ENCODE assay signal across 18 mouse cellular contexts in the genomic region with DNA sequence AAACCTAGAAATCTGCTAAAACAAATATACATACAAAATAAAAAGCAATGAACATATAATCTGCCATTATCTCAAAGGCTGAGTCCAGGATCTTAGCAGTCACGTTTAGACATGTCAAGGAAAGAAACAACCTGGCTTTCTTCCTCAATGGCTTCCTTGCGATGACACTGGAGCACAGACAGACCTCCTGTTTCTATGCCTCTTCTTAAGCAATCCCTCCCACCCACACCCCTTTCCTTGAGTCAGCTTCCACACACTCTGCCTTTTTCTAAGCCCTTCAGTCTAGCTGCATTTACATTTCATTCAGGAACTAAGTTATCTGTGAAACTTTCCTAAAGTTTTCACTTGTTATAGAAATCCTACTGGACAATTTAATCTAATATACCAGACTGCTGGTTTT.
"Had no signal": no experiment of that assay in that cellular context is flagged by ENCODE, and none has a peak within 500 bp of the region (broad histone marks: within the 10 kb centered on the region; RNA-seq: fewer than 3 reads in every experiment).

No protein-coding gene starts in this region.

- H3K27ac ChIP-seq: liver, embryonic 13.5 days; liver, embryonic 15.5 days; lung, embryonic 15.5 days; macrophage; midbrain, embryonic 13.5 days; midbrain, embryonic 15.5 days; neural tube, embryonic 12.5 days had no signal

- H3K36me3 ChIP-seq: midbrain, embryonic 15.5 days had no signal

- H3K4me3 ChIP-seq: liver, embryonic 13.5 days; liver, embryonic 15.5 days; lung, embryonic 15.5 days; midbrain, embryonic 13.5 days; midbrain, embryonic 15.5 days; neural tube, embryonic 12.5 days had no signal

- ATAC-seq: liver, postnatal 0 days; midbrain, embryonic 13.5 days; midbrain, embryonic 15.5 days had no signal

- DNase-seq: liver, embryonic 13.5 days; liver, postnatal 0 days; lung, adult 2 months; lung, postnatal 10 days; lung, postnatal 36 days; retina, postnatal 1 day; right cerebral cortex, adult 18-20 months; right cerebral cortex, postnatal 25 days; right cerebral cortex, postnatal 4 days; thymus, adult 18-20 months; thymus, postnatal 14 days; thymus, postnatal 36 days had no signal

- H3K27me3 ChIP-seq: liver, embryonic 13.5 days; liver, embryonic 15.5 days; lung, embryonic 15.5 days; midbrain, embryonic 13.5 days; midbrain, embryonic 15.5 days; neural tube, embryonic 12.5 days had no signal

- H3K9me3 ChIP-seq: liver, embryonic 13.5 days; liver, embryonic 15.5 days; lung, embryonic 15.5 days; midbrain, embryonic 13.5 days; midbrain, embryonic 15.5 days; neural tube, embryonic 12.5 days had no signal
